Mouse (Mus musculus) E14TG2a.4 (cell line): ENCODE results near the gene Nkx6-1.

Experiments used
- CTCF ChIP-seq: conservative IDR thresholded peaks from 2 replicates; pipeline ENCODE4 v1.5.1; 2014; ENCODE audit warnings: low read length
- NANOG ChIP-seq: IDR thresholded peaks from 2 replicates; pipeline ENCODE4 v1.6.1; 2014; ENCODE audit warnings: borderline replicate concordance, low read length, mixed read lengths
- POU5F1 ChIP-seq: IDR thresholded peaks from 2 replicates; pipeline ENCODE4 v1.6.1; 2014; ENCODE audit warnings: low read length, borderline replicate concordance

DNA sequence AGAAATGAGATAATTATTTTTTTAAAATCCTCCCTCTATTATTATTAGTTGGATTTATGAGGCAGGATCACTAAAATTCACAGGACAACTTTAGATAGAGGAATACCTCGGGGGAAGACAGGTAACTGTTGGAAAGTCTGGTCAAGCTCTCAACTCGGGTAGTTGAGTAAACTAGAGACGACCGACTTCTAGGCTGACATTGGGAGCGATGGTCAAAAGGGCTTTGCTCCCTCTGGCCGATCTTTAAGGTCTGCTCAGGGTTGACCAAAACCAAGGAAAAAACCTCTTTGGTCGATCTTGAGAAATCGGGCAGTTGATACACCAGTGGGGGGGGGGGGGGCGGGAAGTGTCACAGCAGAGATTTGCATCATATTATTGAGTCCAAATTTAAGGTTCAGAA, 1.3 kb upstream of the Nkx6-1 start:
- TF ChIP-seq CTCF: no peak
- no peak for TF ChIP-seq POU5F1
- no peak for TF ChIP-seq NANOG
